Mouse (Mus musculus): Measurements from ENCODE around the gene Olfr96. TPM values are rescaled to one million over a fixed set of nuclear protein-coding genes. Genes with fewer than 3 reads are reported as not detected.

Gene Olfr96
- polyA plus RNA-seq, 1 experiment from 2014 or later, result not detected

DNA sequence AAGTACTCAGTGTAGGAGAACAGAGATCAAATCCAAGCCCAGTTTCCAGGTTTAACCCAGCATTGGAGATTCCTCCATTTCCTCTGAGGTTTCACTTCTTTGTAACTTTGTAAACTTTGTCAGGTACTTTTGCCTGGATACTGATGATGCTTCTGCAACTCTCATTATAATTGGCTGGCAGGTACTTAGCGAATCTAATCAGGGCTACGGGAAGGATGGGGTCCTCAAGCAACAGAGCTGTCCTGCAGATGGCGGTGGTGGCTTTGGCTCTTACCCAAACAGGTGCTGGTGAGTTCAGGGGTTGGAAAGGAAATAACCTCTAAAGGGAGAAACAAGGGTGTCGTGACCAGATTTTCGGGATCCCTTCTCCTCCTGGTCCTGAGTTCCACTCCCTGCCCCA lies 26.8 kb downstream of the Olfr96 start:
- ATAC-seq (ENCODE audit: low FRiP score, low TSS enrichment), result no peak
- Histone ChIP-seq H3K4me1 (ENCODE audit: control insufficient read depth, insufficient read depth, low read length) (no peaks in the 10 kb centered on the region), H3K9ac (replicated peaks; ENCODE audit: low read length) (no peak overlapping the region), H3K4me2 (ENCODE audit: low read length) (no peak overlapping the region), H3K27ac (replicated peaks; ENCODE audit: low read depth, low read length) (no peak overlapping the region), H3K36me3 (ENCODE audit: control insufficient read depth, insufficient read depth, low read length) (no peaks in the 10 kb centered on the region), H3K27me3 (ENCODE audit: control insufficient read depth, insufficient read depth, low read length) (no peaks in the 10 kb centered on the region), H3K9me3 (ENCODE audit: control insufficient read depth, low read length) (no peaks in the 10 kb centered on the region), H3K4me3 (replicated peaks; ENCODE audit: low read depth, low read length) (no peak overlapping the region)
- DNase-seq, result peak; percentile 40
- WGBS, result 37% methylated on average over 5 of the region's 5 CpGs

DNA sequence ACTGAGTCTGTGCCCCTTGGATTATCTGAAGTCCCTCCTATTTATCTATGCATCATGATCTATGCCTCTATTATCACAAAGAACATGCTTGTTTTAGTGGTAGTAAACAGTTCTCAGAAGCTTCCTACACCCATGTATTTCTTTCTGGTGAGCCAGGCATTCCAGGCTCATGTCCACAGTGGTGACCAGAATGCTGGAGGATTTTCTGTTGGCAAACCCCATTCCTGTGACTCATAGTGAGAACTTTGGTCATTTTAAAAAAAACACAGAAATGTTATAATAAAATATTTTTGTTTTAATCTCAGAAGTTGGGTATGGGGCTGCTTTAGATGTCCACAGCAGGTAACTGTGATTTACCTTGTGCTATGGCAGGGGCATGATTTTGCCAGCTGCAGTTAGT lies 29.5 kb downstream of the Olfr96 start:
- no peaks in the 10 kb centered on the region for H3K4me1 ChIP-seq (ENCODE audit: control insufficient read depth, insufficient read depth, low read length)
- H3K4me2 ChIP-seq (ENCODE audit: low read length), result no peak overlapping the region
- no peak for DNase-seq

GRCm38 (mm10) chr17:37250544-37250943 lies 30.6 kb downstream of the Olfr96 start:
- Histone ChIP-seq H3K27me3 (ENCODE audit: control insufficient read depth, insufficient read depth, low read length) (no peaks in the 10 kb centered on the region), H3K9me3 (ENCODE audit: control insufficient read depth, low read length) (no peaks in the 10 kb centered on the region), H3K4me1 (ENCODE audit: control insufficient read depth, insufficient read depth, low read length) (no peaks in the 10 kb centered on the region), H3K4me2 (ENCODE audit: low read length) (no peak overlapping the region), H3K27ac (replicated peaks; ENCODE audit: low read depth, low read length) (no peak overlapping the region), H3K4me3 (replicated peaks; ENCODE audit: low read depth, low read length) (no peak overlapping the region), H3K9ac (replicated peaks; ENCODE audit: low read length) (no peak overlapping the region), H3K36me3 (ENCODE audit: control insufficient read depth, insufficient read depth, low read length) (no peaks in the 10 kb centered on the region)
- ATAC-seq (ENCODE audit: low FRiP score, low TSS enrichment), result no peak
- no peak for DNase-seq
- 16% methylated on average over 1 of the region's 1 CpGs for WGBS

More for the DNA sequence above, 29.5 kb downstream of the Olfr96 start:
- Histone ChIP-seq H3K9me3 (ENCODE audit: control insufficient read depth, low read length) (no peaks in the 10 kb centered on the region), H3K4me3 (replicated peaks; ENCODE audit: low read depth, low read length) (no peak overlapping the region), H3K36me3 (ENCODE audit: control insufficient read depth, insufficient read depth, low read length) (no peaks in the 10 kb centered on the region), H3K27me3 (ENCODE audit: control insufficient read depth, insufficient read depth, low read length) (no peaks in the 10 kb centered on the region), H3K9ac (replicated peaks; ENCODE audit: low read length) (no peak overlapping the region), H3K27ac (replicated peaks; ENCODE audit: low read depth, low read length) (no peak overlapping the region)
- no peak for ATAC-seq (ENCODE audit: low FRiP score, low TSS enrichment)

- Histone ChIP-seq H3K9ac (replicated peaks; ENCODE audit: low read length) (no peak within 1 kb of the TSS), H3K27ac (replicated peaks; ENCODE audit: low read depth, low read length) (no peak within 1 kb of the TSS), H3K9me3 (ENCODE audit: control insufficient read depth, low read length) (no peaks in the 10 kb centered on the region), H3K27me3 (ENCODE audit: control insufficient read depth, insufficient read depth, low read length) (no peaks in the 10 kb centered on the region), H3K4me1 (ENCODE audit: control insufficient read depth, insufficient read depth, low read length) (no peaks in the 10 kb centered on the region), H3K4me2 (ENCODE audit: low read length) (no peak within 1 kb of the TSS), H3K4me3 (replicated peaks; ENCODE audit: low read depth, low read length) (no peak within 1 kb of the TSS), H3K36me3 (ENCODE audit: control insufficient read depth, insufficient read depth, low read length) (no peaks in the 10 kb centered on the region)
- WGBS, result 86% methylated on average over 1 of the region's 1 CpGs
- no peak for ATAC-seq (ENCODE audit: low FRiP score, low TSS enrichment)
- no peak for DNase-seq
Observed at GRCm38 (mm10) chr17:37263626-37264025, 43.7 kb downstream of the Olfr96 start, which contains the start of gene Olfr98. Gene Olfr98 (minus strand): TSS chr17:37263749.

GRCm38 (mm10) chr17:37270058-37270701 lies 50.2 kb downstream of the Olfr96 start, which contains the start of gene H2-M3:
Gene H2-M3 (plus strand): TSS chr17:37270220.
- Histone ChIP-seq H3K9ac (replicated peaks; ENCODE audit: low read length) (peak within 1 kb of the TSS; percentile 50; the same call in 1 of the 2 replicates), H3K27ac (replicated peaks; ENCODE audit: low read depth, low read length) (no peak within 1 kb of the TSS), H3K36me3 (ENCODE audit: control insufficient read depth, insufficient read depth, low read length) (no peaks in the 10 kb centered on the region), H3K4me2 (ENCODE audit: low read length) (peak within 1 kb of the TSS; percentile 94), H3K4me1 (ENCODE audit: control insufficient read depth, insufficient read depth, low read length) (no peaks in the 10 kb centered on the region; the same call in 1 of the 2 replicates), H3K9me3 (ENCODE audit: control insufficient read depth, low read length) (no peaks in the 10 kb centered on the region), H3K27me3 (ENCODE audit: control insufficient read depth, insufficient read depth, low read length) (no peaks in the 10 kb centered on the region), H3K4me3 (replicated peaks; ENCODE audit: low read depth, low read length) (peak within 1 kb of the TSS; percentile 48)
- peak; percentile 96 for ATAC-seq (ENCODE audit: low FRiP score, low TSS enrichment)
- DNase-seq, result peak; percentile 93
- 3% methylated on average over 26 of the region's 26 CpGs for WGBS

DNA sequence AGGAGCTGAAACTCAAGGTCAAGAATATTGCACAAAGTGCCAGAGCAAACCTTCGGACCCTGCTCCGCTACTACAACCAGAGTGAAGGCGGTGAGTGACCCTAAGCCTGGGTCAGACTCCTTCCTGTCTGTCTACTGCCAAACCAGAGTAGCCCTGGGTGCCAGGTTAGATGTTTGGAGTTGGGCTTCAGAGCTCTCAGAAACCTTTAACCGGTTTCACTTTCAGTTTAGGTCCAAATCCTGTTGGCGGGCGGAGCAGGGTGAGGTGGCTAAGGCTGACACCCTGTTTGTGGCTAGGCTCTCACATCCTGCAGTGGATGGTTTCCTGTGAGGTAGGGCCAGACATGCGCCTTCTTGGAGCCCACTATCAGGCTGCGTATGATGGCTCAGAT lies 50.8 kb downstream of the Olfr96 start:
- peak overlapping the region; percentile 94 for H3K4me2 ChIP-seq (ENCODE audit: low read length)
- ATAC-seq (ENCODE audit: low FRiP score, low TSS enrichment), result no peak
- peak overlapping the region; percentile 50; the same call in 1 of the 2 replicates for H3K9ac ChIP-seq (replicated peaks; ENCODE audit: low read length)
- no peaks in the 10 kb centered on the region; the same call in 1 of the 2 replicates for H3K4me1 ChIP-seq (ENCODE audit: control insufficient read depth, insufficient read depth, low read length)
- H3K27ac ChIP-seq (replicated peaks; ENCODE audit: low read depth, low read length), result no peak overlapping the region
- no peaks in the 10 kb centered on the region for H3K27me3 ChIP-seq (ENCODE audit: control insufficient read depth, insufficient read depth, low read length)
- 68% methylated on average over 8 of the region's 8 CpGs for WGBS
- DNase-seq, result peak; percentile 6
- H3K9me3 ChIP-seq (ENCODE audit: control insufficient read depth, low read length), result no peaks in the 10 kb centered on the region
- peak overlapping the region; percentile 48 for H3K4me3 ChIP-seq (replicated peaks; ENCODE audit: low read depth, low read length)
- H3K36me3 ChIP-seq (ENCODE audit: control insufficient read depth, insufficient read depth, low read length), result no peaks in the 10 kb centered on the region

GRCm38 (mm10) chr17:37275626-37276248 lies 55.8 kb downstream of the Olfr96 start:
- Histone ChIP-seq H3K9ac (replicated peaks; ENCODE audit: low read length) (no peak overlapping the region), H3K4me1 (ENCODE audit: control insufficient read depth, insufficient read depth, low read length) (no peaks in the 10 kb centered on the region), H3K27ac (replicated peaks; ENCODE audit: low read depth, low read length) (no peak overlapping the region), H3K9me3 (ENCODE audit: control insufficient read depth, low read length) (no peaks in the 10 kb centered on the region), H3K4me3 (replicated peaks; ENCODE audit: low read depth, low read length) (no peak overlapping the region), H3K4me2 (ENCODE audit: low read length) (no peak overlapping the region), H3K36me3 (ENCODE audit: control insufficient read depth, insufficient read depth, low read length) (no peaks in the 10 kb centered on the region), H3K27me3 (ENCODE audit: control insufficient read depth, insufficient read depth, low read length) (no peaks in the 10 kb centered on the region)
- DNase-seq (no peak), ATAC-seq (ENCODE audit: low FRiP score, low TSS enrichment) (no peak)
- WGBS, result 86% methylated on average over 2 of the region's 2 CpGs

All from midbrain, embryonic 14.5 days (tissue).